Mouse (Mus musculus) testis, adult 2 months (tissue): ENCODE results near the gene Slc6a16.

ENCODE experiments used
- CTCF ChIP-seq: fragments of 200-500 bp; IDR thresholded peaks from 2 replicates; pipeline ENCODE4 v1.5.1; 2012; ENCODE audit warnings: low read depth, mild to moderate bottlenecking, inconsistent platforms, low read length, moderate library complexity; ENCODE audit not compliant: control insufficient read depth, insufficient read depth, insufficient replicate concordance
- POLR2A ChIP-seq: fragments of 200-500 bp; IDR thresholded peaks from 2 replicates; pipeline ENCODE4 v1.6.1; 2012; ENCODE audit warnings: low read depth, mild to moderate bottlenecking, inconsistent platforms, low read length, moderate library complexity; ENCODE audit not compliant: control insufficient read depth

DNA sequence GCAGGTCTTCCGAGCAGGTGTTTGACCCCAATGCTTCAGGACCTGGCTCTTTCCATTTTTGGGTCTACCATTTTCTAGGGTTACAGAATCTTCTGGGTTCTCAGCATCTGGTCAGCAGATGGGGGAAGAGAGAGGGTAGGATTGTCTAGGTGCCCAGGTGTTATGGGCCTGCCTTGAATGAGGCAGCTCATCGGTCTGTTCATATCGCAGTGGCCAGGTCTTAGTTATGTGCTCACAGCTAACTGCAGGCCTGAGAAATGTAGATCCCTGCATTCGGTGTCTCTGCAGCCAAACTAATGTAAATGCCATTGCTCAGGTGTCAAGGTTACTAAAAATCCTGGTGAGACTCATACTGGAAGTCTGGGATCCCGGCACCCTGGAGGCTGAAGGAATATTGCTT is 14.5 kb upstream of the Slc6a16 start:
- TF ChIP-seq CTCF: no peak
- TF ChIP-seq POLR2A: no peak
